Mouse (Mus musculus): ENCODE measurements at regions not wholly inside any gene's neighbourhood (a gene's known extent, or its start where the extent isn't known, plus 50 kb on each side); places are given as distances from the start of the nearest gene placed in this dataset.

DNA sequence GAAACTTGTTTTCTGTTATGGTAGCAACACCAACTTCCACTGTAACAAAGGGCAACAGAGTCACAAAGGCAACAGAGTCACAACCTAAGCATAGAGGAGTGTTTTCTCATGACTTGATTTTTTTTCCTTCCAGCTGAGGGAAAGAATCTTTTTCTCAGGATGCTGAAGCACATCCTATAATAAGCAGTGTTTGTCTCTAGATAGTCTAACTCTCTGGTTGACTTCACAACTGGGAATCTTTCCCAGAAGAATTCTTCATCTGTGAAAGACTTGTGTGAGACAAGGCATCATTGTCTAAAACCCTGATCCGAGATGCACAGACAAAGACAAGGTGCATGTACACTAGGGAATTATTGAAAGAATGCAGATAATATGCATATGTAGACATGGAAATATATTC lies 125.5 kb upstream of the Ccn2 start:
- TF ChIP-seq MAX (IDR thresholded peaks at IDR 0.05): no peak
- TF ChIP-seq CTCF (IDR thresholded peaks at IDR 0.05; ENCODE audit: control insufficient read depth, insufficient read depth, insufficient read length): no peak
- no peak for TF ChIP-seq USF1 (IDR thresholded peaks at IDR 0.05; ENCODE audit: low read depth)
- no peak for TF ChIP-seq MYOD1 (IDR thresholded peaks at IDR 0.05; ENCODE audit: control insufficient read depth, insufficient read length, low read depth)
- no peak for TF ChIP-seq CEBPB (IDR thresholded peaks at IDR 0.05; ENCODE audit: low read depth)
- TF ChIP-seq MYOG (IDR thresholded peaks at IDR 0.05; ENCODE audit: control insufficient read depth, extremely low read depth, insufficient read length): no peak
